Mouse (Mus musculus) spleen, adult 2 months (tissue): Measurements from ENCODE around the gene Jmjd8.

Experiments
- CTCF ChIP-seq: fragments of 200-500 bp; IDR thresholded peaks from 2 replicates; pipeline ENCODE4 v1.5.1; 2011; ENCODE audit warnings: mild to moderate bottlenecking, inconsistent platforms; ENCODE audit not compliant: insufficient read depth, insufficient read length, insufficient replicate concordance; ENCODE audit errors: extremely low read depth
- POLR2A ChIP-seq: fragments of 200-500 bp; IDR thresholded peaks from 2 replicates; pipeline ENCODE4 v1.6.1; 2011; ENCODE audit warnings: low read depth, low read length, inconsistent platforms

DNA sequence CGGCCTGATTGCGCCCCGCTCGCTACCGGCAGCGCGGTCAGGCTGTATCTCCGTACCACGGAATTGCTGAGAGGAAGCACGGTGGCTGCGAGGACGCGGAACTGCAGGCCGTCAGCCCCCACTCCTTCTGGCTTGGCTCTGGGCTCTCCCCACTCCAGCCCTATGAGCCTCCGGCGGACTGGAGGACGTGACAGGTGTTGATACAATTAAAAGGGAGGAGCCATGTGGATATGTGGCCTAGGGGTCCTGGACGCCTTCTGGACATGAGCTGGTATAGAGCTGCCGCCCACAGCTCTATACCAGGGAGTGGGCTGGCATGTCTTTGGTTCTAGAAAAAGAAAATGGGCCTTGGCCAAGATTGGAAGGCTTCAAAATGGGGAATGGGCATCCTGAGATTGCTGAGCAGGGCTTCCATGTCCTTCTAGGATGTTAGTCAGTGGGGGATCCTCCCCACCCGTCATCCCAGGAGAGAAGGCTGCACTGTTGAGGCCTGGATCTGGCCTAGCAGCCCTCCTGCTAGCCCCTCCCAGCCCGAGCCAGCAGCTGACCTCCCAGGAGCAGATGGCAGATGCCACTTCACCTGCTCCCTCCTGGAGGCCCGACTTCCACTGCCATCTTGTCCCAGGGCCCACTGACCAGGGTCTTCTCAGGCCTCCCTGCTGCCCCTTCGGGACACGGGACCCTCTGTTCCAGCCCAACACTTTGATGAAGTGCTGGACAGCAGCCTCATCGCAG is 18.9 kb upstream of the Jmjd8 start:
- TF ChIP-seq CTCF (no peak), POLR2A (no peak)
